Mouse (Mus musculus) lung, postnatal 10 days (tissue): ENCODE measurements around the gene Rab33b.

Source experiments
- DNase-seq: peaks from one replicate; pipeline ENCODE4 v3.0.0; 2021

The Rab33b gene

GRCm38 (mm10) chr3:51517467-51517866, 33.7 kb downstream of the Rab33b start:
- no peak for DNase-seq

- no peak for DNase-seq
Observed at GRCm38 (mm10) chr3:51517878-51518762, 34.4 kb downstream of the Rab33b start.

GRCm38 (mm10) chr3:51518763-51519121, 35.0 kb downstream of the Rab33b start:
- DNase-seq = no peak

- DNase-seq = no peak
Observed at GRCm38 (mm10) chr3:51521262-51521661, 37.5 kb downstream of the Rab33b start.

DNA sequence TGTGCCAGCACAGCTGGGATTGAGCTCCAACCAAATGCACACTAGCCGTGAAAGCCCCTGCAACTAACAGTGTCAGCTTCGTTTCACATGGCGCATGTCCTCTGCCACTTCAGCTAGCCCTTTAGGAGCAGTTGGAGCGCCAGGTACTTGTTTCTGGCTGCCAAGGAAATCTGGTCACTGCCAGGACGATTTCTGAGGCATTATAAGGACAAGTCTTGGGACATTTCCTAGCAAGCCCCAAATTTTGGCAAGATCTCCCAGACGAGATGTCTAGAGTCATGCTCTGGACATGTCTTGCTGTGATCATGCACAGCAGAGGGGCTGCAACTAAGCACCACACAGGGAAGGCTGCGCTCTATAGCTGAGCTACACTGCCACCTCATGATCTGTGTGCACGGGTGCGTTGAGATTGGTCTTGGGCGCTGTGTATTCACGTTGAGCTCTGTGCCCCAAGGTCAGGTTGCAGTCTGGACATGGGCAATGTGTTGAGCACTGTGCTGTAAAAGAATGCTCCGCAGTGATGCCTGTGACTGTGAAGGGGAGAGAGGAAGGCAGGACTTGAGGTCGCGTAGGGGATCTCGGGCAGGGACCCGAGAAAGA, 41.6 kb downstream of the Rab33b start:
- no peak for DNase-seq

DNA sequence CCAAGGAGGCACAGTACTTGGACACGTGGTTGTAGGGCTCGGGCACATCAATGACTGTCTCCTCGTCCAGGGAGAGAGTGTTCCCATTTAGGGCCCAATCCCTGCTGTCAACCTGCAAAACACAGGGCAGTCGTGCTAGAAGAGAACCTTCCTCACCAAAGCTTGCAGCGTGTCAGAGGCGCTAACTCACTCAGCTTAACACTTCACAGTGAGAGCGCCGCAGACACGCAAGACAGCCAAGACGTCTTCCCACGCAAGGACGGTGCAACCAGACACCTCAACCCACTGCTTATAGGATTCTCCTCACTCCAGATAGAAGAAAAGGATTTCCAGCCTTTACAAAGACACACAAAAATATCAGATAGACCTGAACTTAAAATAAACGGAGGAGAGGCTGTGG, 43.2 kb downstream of the Rab33b start:
- no peak for DNase-seq

GRCm38 (mm10) chr3:51531473-51532281, 48.0 kb downstream of the Rab33b start:
- peak; percentile 82 for DNase-seq

GRCm38 (mm10) chr3:51532282-51532620, 48.5 kb downstream of the Rab33b start:
- DNase-seq = no peak

DNA sequence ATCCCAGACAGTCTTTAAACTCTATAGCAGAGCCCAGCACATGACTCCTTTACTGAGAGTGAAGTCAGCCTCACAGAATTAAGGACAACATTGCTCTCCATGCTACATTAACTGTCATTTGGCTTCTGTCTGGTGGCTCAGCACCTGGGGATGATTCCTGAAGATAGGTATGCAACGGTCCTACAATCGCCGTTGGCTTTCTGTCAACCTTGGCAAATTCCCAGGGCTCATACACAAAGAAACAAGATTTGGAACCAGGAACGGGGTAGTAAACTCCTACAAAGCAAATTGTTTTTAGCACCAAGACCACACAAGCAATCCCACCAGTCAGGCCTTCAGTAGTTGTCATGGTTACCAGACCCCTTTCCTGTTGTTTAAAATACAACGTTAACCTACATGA, 49.9 kb downstream of the Rab33b start:
- no peak for DNase-seq

- no peak for DNase-seq
Observed at GRCm38 (mm10) chr3:51534013-51534412, 50.3 kb downstream of the Rab33b start.

DNA sequence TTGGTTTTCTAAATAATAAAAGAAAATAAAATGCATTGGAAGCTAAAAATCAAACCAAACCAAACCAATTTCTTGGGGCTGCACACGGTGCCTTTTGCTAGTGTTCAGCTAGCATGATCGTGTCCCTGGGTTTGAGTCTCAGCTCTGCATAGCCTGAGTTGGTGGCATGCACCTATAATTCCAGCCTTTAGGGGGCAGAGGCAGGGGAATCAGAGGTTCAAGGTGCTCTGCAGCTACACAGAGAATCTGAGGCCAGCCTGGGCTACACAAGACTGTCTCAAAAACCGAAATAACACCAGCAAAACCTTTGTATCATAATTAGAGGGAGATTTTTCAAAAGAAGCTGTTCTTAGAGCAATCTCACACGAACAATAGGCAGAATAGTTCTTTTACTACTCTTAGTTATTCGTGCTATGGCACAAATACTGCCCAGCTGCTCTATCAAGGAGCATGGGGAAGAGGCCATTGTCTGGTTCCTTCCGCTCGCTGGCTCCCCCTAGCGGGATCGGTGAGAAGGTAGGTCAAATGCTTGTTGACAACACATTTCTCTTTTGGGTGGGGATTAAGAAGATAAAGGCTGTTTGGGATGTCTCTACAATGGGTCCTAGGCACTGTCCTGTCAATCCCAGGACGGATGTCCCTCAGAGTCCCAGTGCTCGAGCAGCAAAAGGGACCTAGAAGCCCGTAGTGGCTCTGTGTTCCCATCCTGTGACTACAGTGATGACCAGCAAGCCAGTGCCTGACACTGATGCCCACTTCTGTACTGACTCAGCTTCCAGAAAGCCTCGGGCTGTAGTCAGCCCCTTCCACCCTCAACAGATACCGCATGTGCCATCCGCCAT, 56.1 kb downstream of the Rab33b start:
- peak; percentile 87 for DNase-seq

DNA sequence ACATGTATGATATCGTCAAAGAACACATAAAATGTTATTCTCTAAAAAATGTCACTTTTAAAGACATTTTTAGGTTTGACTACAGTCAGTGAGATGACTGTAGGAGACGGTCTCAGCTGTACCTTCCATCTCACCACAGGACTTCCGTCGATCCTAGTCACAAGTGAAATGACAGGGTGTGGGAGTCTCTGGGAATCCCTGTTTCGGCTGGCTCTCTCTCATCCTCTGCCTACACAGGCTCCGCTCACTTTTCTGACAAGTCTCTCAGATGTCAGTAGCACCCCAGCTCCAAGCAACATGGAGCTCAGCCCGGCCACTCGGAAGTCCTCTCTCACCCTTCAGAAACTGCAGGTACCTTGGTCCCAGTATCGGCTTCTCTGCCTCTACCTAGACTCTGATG, 56.9 kb downstream of the Rab33b start:
- no peak for DNase-seq

DNA sequence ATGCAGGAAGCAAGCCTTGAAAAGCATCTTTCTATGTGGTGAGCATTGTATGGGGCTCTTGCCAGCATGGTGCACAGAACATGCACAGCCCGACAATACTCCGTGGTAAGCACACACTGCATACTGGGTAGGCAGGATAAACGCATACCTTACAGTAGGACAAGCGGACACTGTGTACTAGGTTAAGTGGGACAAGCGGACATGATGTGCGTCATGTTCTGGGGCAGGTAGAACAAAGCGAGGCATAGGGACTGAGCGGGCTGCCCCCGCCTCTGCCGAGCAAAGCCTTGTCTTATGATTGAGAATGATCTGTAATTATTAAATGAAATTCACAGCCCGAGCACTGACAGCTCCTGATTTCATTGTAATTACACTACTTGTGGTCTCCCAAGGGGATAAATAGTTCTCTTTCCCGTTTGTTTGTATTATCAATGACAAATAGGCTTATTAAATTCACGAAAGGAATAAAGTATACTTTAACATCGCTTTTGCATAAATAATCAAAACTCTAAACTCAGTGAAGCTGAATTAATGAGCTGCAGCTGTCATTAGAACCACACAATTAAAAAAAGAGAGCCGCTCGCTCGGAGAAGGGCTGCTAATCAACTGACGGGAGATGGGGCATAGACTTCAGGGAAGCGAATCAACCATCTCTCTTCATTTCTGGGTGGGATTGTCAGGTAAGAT, 60.9 kb downstream of the Rab33b start:
- DNase-seq = no peak
